Mouse (Mus musculus) kidney, embryonic 16.5 days (tissue): ENCODE data around the gene Ndufa5. TPM values are rescaled to one million over a fixed set of nuclear protein-coding genes. Genes with fewer than 3 reads are reported as not detected.

Experiments used
- ATAC-seq: fragments of 200-750 bp; cut with Nextera tagmentation; 2 replicates; pipeline ENCODE4 v1.8.0; 2017; ENCODE audit warnings: moderate TSS enrichment; ENCODE audit not compliant: low FRiP score, low TSS enrichment
- H3K27ac ChIP-seq: fragments of 300-500 bp; sonication (generic); 2 replicates; pipeline ENCODE4 v1.5.1; 2014; ENCODE audit warnings: low read length
- H3K27me3 ChIP-seq: fragments of 300-500 bp; sonication (generic); 2 replicates; pipeline ENCODE4 v1.6.1; 2014; ENCODE audit warnings: low read length, control low read depth, mixed read lengths; ENCODE audit not compliant: insufficient read depth
- H3K36me3 ChIP-seq: fragments of 300-500 bp; sonication (generic); 2 replicates; pipeline ENCODE4 v1.6.1; 2014; ENCODE audit warnings: low read length, control low read depth, mixed read lengths; ENCODE audit not compliant: insufficient read depth
- H3K4me1 ChIP-seq: fragments of 300-500 bp; sonication (generic); 2 replicates; pipeline ENCODE4 v1.6.1; 2014; ENCODE audit warnings: low read length, control low read depth, mixed read lengths; ENCODE audit not compliant: insufficient read depth
- H3K4me2 ChIP-seq: fragments of 300-500 bp; sonication (generic); replicated peaks from 2 replicates; pipeline ENCODE4 v1.6.1; 2014; ENCODE audit warnings: low read depth, low read length
- H3K4me3 ChIP-seq: fragments of 300-500 bp; sonication (generic); 2 replicates; pipeline ENCODE4 v1.5.1; 2014; ENCODE audit warnings: mild to moderate bottlenecking, low read length
- H3K9ac ChIP-seq: fragments of 300-500 bp; sonication (generic); replicated peaks from 2 replicates; pipeline ENCODE4 v1.6.1; 2014; ENCODE audit warnings: low read length
- H3K9me3 ChIP-seq: fragments of 300-500 bp; sonication (generic); 2 replicates; pipeline ENCODE4 v1.6.1; 2016; ENCODE audit warnings: low read length, control low read depth
- WGBS: fragments of 180-500 bp; shearing (Covaris S2); extraction: QIAGEN DNeasy Blood & Tissue Kit; methylation state at CpG from one replicate; pipeline ENCODE4 v1.1.7; 2014; 5-methylcytosine and 5-hydroxymethylcytosine counted together
- polyA plus RNA-seq: library from polyadenylated mRNA; unstranded; fragments of >200 nt; fragmentation: Nextera tagmentation; extraction: Ambion mirVana; gene quantifications from 2 replicates; pipeline ENCODE4 v1.2.1, GENCODE M21; 2015

Gene Ndufa5
- polyA plus RNA-seq, 1 experiment from 2014 or later = 350 TPM

- 92% methylated on average over 2 of the region's 2 CpGs for WGBS
Observed at GRCm38 (mm10) chr6:24470135-24470534, 57.7 kb downstream of the Ndufa5 start.

More at GRCm38 (mm10) chr6:24470135-24470534, 57.7 kb downstream of the Ndufa5 start:
- Histone ChIP-seq H3K27me3 (no peaks in the 10 kb centered on the region), H3K9ac (no peak overlapping the region), H3K4me3 (no peak overlapping the region), H3K36me3 (no peaks in the 10 kb centered on the region), H3K4me1 (no peaks in the 10 kb centered on the region), H3K9me3 (no peaks in the 10 kb centered on the region), H3K27ac (no peak overlapping the region), H3K4me2 (no peak overlapping the region)
- ATAC-seq = no peak

Other genes starting within 250 kb of the Ndufa5 start
- gene Iqub, start 12.9 kb downstream of the Ndufa5 start, polyA plus RNA-seq = 0.05 and 0.12 TPM in 2 replicates
- 0.52 and 0.69 TPM in 2 replicates for gene Asb15, start 131 bp upstream of the Ndufa5 start, polyA plus RNA-seq
- gene Lmod2, start 69.7 kb upstream of the Ndufa5 start, polyA plus RNA-seq = 0.12 and 0.32 TPM in 2 replicates
- gene Wasl, start 137.0 kb upstream of the Ndufa5 start, polyA plus RNA-seq = 82.1 and 99.1 TPM in 2 replicates
- gene Hyal6, start 205.2 kb upstream of the Ndufa5 start, polyA plus RNA-seq = not detected in 2 replicates
- gene Hyal4, start 220.3 kb upstream of the Ndufa5 start, polyA plus RNA-seq = not detected in 2 replicates